Mouse (Mus musculus) CH12.LX (cell line): ENCODE results near the gene Zdhhc19. TPM values are rescaled to one million over a fixed set of nuclear protein-coding genes. Genes with fewer than 3 reads are reported as not detected.

Experiments
- DNase-seq: peaks from one replicate; pipeline ENCODE4 v3.0.0-alpha.2; 2013; ENCODE audit errors: extremely low read depth
- H3K27ac ChIP-seq: 2 replicates; pipeline ENCODE4 v1.5.1; 2012; ENCODE audit warnings: low read depth, mild to moderate bottlenecking, control low read depth, moderate library complexity; ENCODE audit not compliant: insufficient read depth
- H3K27me3 ChIP-seq: replicated peaks from 2 replicates; pipeline ENCODE3; 2012; ENCODE audit warnings: inconsistent platforms
- H3K36me3 ChIP-seq, 2 experiments: replicated peaks in 1 of 2; 2 replicates each; pipeline versions ENCODE3 to v1.6.1; 2012; ENCODE audit warnings: inconsistent platforms in 1 of 2, low read length in 1 of 2, mild to moderate bottlenecking in 1 of 2, mixed read lengths in 1 of 2, moderate library complexity in 1 of 2; ENCODE audit not compliant: control insufficient read depth in 1 of 2, insufficient read depth in 1 of 2
- H3K4me1 ChIP-seq, 2 experiments: 2 replicates each; pipeline ENCODE4 v1.6.1; 2012; ENCODE audit warnings: inconsistent platforms in 1 of 2, moderate library complexity in 1 of 2; ENCODE audit not compliant: insufficient read depth in 2 of 2, control insufficient read depth in 1 of 2
- H3K4me2 ChIP-seq: 2 replicates; pipeline ENCODE4 v1.6.1; 2012; ENCODE audit warnings: low read depth, mild to moderate bottlenecking, control low read depth; ENCODE audit not compliant: poor library complexity, insufficient read depth, severe bottlenecking
- H3K4me3 ChIP-seq, 3 experiments: fragments of 150-350 bp in 1 of 3; sonication (generic) in 1 of 3; replicated peaks in 1 of 3; 2 replicates each; pipeline versions ENCODE3 to v1.5.1; 2011 to 2012; ENCODE audit warnings: low read depth in 2 of 3, low read length in 2 of 3, mild to moderate bottlenecking in 2 of 3, moderate library complexity in 2 of 3, control low read depth in 1 of 3, improper control_type of control experiment in 1 of 3, inconsistent platforms in 1 of 3, mixed read lengths in 1 of 3; ENCODE audit not compliant: poor library complexity in 1 of 3
- H3K79me2 ChIP-seq: replicated peaks from 2 replicates; pipeline ENCODE4 v1.6.1; 2012; ENCODE audit warnings: mild to moderate bottlenecking, moderate library complexity; ENCODE audit not compliant: control insufficient read depth, poor library complexity, insufficient read depth, severe bottlenecking; ENCODE audit errors: extremely low read depth
- H3K9ac ChIP-seq: 2 replicates; pipeline ENCODE4 v1.6.1; 2012; ENCODE audit warnings: low read depth, mild to moderate bottlenecking, control low read depth, moderate library complexity; ENCODE audit not compliant: insufficient read depth
- H3K9me3 ChIP-seq: replicated peaks from 2 replicates; pipeline ENCODE3; 2012; ENCODE audit warnings: low read length, inconsistent platforms, mixed read lengths
- BHLHE40 ChIP-seq: IDR thresholded peaks from 2 replicates; pipeline ENCODE4 v1.6.1; 2011; ENCODE audit warnings: mild to moderate bottlenecking, low read depth, low read length, improper control_type of control experiment
- CHD1 ChIP-seq: IDR thresholded peaks from 2 replicates; pipeline ENCODE4 v1.6.1; 2012; ENCODE audit warnings: low read depth, low read length, improper control_type of control experiment, inconsistent platforms
- JUND ChIP-seq: conservative IDR thresholded peaks from 2 replicates; pipeline ENCODE4 v1.6.1; 2011; ENCODE audit warnings: low read depth, low read length, improper control_type of control experiment
- MAX ChIP-seq: IDR thresholded peaks from 2 replicates; pipeline ENCODE4 v1.6.1; 2011; ENCODE audit warnings: low read length, improper control_type of control experiment
- MAZ ChIP-seq: IDR thresholded peaks from 2 replicates; pipeline ENCODE4 v1.6.1; 2012; ENCODE audit warnings: low read depth, mild to moderate bottlenecking, inconsistent platforms, low read length, improper control_type of control experiment, moderate library complexity
- MEF2A ChIP-seq: IDR thresholded peaks from 2 replicates; pipeline ENCODE4 v1.6.1; 2014; ENCODE audit warnings: low read depth, mild to moderate bottlenecking, inconsistent platforms, low read length, improper control_type of control experiment, borderline replicate concordance
- MXI1 ChIP-seq: IDR thresholded peaks from 2 replicates; pipeline ENCODE4 v1.6.1; 2011; ENCODE audit warnings: mild to moderate bottlenecking, low read depth, low read length, improper control_type of control experiment
- MYC ChIP-seq: IDR thresholded peaks from 2 replicates; pipeline ENCODE4 v1.6.1; 2011; ENCODE audit warnings: low read depth, mild to moderate bottlenecking, improper control_type of control experiment, low read length
- NELFE ChIP-seq: IDR thresholded peaks from 2 replicates; pipeline ENCODE4 v1.6.1; 2011; ENCODE audit warnings: low read depth, low read length, improper control_type of control experiment
- NRF1 ChIP-seq: IDR thresholded peaks from 2 replicates; pipeline ENCODE4 v1.6.1; 2014; ENCODE audit warnings: low read depth, mild to moderate bottlenecking, inconsistent platforms, low read length, improper control_type of control experiment, moderate library complexity
- POLR2A ChIP-seq: IDR thresholded peaks from 2 replicates; pipeline ENCODE4 v1.6.1; 2011; ENCODE audit warnings: low read depth, mild to moderate bottlenecking, improper control_type of control experiment, low read length
- POLR2AphosphoS2 ChIP-seq: IDR thresholded peaks from 2 replicates; pipeline ENCODE4 v1.6.1; 2011; ENCODE audit warnings: low read depth, low read length, improper control_type of control experiment
- RAD21 ChIP-seq: IDR thresholded peaks from 2 replicates; pipeline ENCODE4 v1.6.1; 2011; ENCODE audit warnings: low read depth, mild to moderate bottlenecking, low read length, improper control_type of control experiment, moderate library complexity
- SIN3A ChIP-seq: IDR thresholded peaks from 2 replicates; pipeline ENCODE4 v1.6.1; 2012; ENCODE audit warnings: low read length, improper control_type of control experiment, inconsistent platforms
- TBP ChIP-seq: conservative IDR thresholded peaks from 2 replicates; pipeline ENCODE4 v1.6.1; 2011; ENCODE audit warnings: low read depth, low read length, improper control_type of control experiment
- TCF12 ChIP-seq: IDR thresholded peaks from 2 replicates; pipeline ENCODE4 v1.6.1; 2014; ENCODE audit warnings: low read depth, mild to moderate bottlenecking, inconsistent platforms, low read length, improper control_type of control experiment
- UBTF ChIP-seq: IDR thresholded peaks from 2 replicates; pipeline ENCODE4 v1.6.1; 2012; ENCODE audit warnings: low read depth, mild to moderate bottlenecking, inconsistent platforms, low read length, improper control_type of control experiment, moderate library complexity
- ZNF384 ChIP-seq: IDR thresholded peaks from 2 replicates; pipeline ENCODE4 v1.6.1; 2012; ENCODE audit warnings: low read depth, low read length, improper control_type of control experiment, inconsistent platforms
- dilution Hi-C: fragments of 300-500 bp; cut with MboI; formaldehyde crosslinking; loops from 2 replicates; pipeline ENCODE4 v1.14.3; 2020; ENCODE audit warnings: low sequenced_read_pairs; ENCODE audit not compliant: extremely low pct_unique_long_range_greater_than_20kb, extremely low pct_ligation_motif_present
- in situ Hi-C: fragments of 300-500 bp; cut with MboI; formaldehyde crosslinking; loops from 3 replicates; pipeline ENCODE4 v1.14.3; 2019; ENCODE audit warnings: low sequenced_read_pairs, low pct_ligation_motif_present, low pct_unique_long_range_greater_than_20kb, mixed read lengths
- polyA plus RNA-seq: library from polyadenylated mRNA; unstranded; fragments of >175 nt; gene quantifications from 2 replicates; pipeline ENCODE4 v1.2.1, GENCODE M21; 2012; ENCODE audit warnings: low read depth; ENCODE audit not compliant: insufficient read length
- total RNA-seq, 2 experiments: library from RNA; depleted of rRNA; stranded (reverse); fragments of 300-350 nt in 1 of 2; fragments of >200 nt in 1 of 2; gene quantifications; 2 replicates each; pipeline ENCODE4 v1.2.3; 2012 to 2014

Zdhhc19 gene
- total and polyA plus RNA-seq, 3 experiments = not detected

DNA sequence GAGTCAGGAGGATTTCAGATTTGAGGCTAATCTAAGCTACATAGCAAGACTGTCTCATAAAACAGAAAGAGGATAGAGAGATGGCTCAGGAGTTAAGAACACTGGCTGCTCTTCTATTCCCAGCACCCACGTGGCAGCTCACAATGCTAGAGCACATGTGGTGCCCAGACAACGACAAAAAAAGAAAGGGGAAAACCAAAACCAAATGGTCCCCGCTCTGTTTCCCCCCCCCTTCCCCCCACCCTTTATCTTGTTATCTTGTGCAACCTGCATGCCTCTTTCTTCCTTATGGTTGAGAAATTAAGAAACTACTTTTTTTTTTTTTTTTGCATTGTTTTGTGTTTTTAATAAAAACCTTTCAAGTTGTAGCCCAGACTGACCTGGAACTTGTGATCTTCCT lies 27.6 kb upstream of the Zdhhc19 start:
- no peaks in the 10 kb centered on the region for H3K9me3 ChIP-seq
- no peak overlapping the region for H3K4me2 ChIP-seq
- H3K27me3 ChIP-seq = no peaks in the 10 kb centered on the region
- no peak for TF ChIP-seq NRF1
- TF ChIP-seq MEF2A = 0 out of 2 replicates have a peak, but pooled peaks have one; percentile 35
- 0 out of 2 replicates have a peak, but pooled peaks have one; percentile 24 for TF ChIP-seq TCF12
- TF ChIP-seq MXI1 = peak; percentile 91; the same call in 1 of the 2 replicates
- TF ChIP-seq MAX = peak; percentile 96
- TF ChIP-seq JUND = no peak
- TF ChIP-seq ZNF384 = peak; percentile 28; the same call in 1 of the 2 replicates
- 0 out of 2 replicates have a peak, but pooled peaks have one; percentile 24 for TF ChIP-seq BHLHE40
- no peak for TF ChIP-seq POLR2AphosphoS2
- peak; percentile 99 for TF ChIP-seq MYC
- peak; percentile 83 for TF ChIP-seq MAZ
- in situ Hi-C loops = loop anchor here (10.0 to 25.0 kb wide), 2 partner anchors 206 to 364 kb away; partner anchors contain the start of gene Smco1
- DNase-seq = peak; percentile 56
- no peak overlapping the region for H3K27ac ChIP-seq
- no peaks in the 10 kb centered on the region for H3K79me2 ChIP-seq
- no peak overlapping the region for H3K9ac ChIP-seq
- peaks cover 30 to 61% of the 10 kb centered on the region in 2 experiments for H3K36me3 ChIP-seq
- peaks cover 7 to 53% of the 10 kb centered on the region in 2 experiments; a peak in 3 of 4 replicates for H3K4me1 ChIP-seq
- no peak overlapping the region for H3K4me3 ChIP-seq
- dilution Hi-C loops = no loop called here

DNA sequence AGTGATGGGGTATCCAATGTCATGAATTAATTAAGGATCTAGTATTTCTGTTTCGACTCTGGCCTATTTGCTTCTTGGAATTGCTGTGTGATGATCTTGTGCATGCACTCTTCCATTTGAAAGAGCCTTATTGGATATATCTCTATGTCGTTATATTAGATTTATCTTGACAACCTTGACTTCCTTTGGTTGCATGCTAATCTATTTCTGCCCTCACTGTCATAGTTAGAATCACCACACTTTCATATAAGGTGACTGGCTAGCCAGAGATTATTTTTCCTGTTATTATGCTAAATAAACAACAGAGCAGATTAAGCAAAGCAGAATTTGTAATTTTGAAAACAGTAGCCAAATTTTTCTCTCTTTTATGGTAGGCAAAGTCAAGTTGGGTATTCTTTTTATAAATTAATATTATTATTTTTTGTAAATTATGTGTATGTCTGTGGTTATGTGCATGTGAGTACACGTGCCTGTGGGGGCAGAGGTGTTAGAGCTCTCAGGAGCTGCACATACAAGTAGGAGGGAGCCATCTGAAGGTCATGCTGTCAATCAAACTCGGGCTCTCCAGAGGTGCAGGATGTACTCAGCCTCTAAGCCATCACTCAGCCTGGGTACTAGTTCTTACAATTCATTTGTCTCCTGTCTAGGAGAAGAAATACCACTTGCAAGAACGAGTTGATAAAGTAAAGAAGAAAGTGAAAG lies 26.5 kb upstream of the Zdhhc19 start:
- in situ Hi-C loops = loop anchor here (10.0 to 25.0 kb wide), 2 partner anchors 207 to 365 kb away; partner anchors contain the start of gene Smco1
- H3K27ac ChIP-seq = no peak overlapping the region
- H3K79me2 ChIP-seq = no peaks in the 10 kb centered on the region
- H3K27me3 ChIP-seq = no peaks in the 10 kb centered on the region
- no peak overlapping the region for H3K4me3 ChIP-seq
- dilution Hi-C loops = no loop called here
- TF ChIP-seq POLR2A = no peak
- no peak for TF ChIP-seq UBTF
- no peak for TF ChIP-seq SIN3A
- TF ChIP-seq TCF12 = no peak
- no peak for TF ChIP-seq CHD1
- no peak for TF ChIP-seq NELFE
- TF ChIP-seq TBP = no peak
- TF ChIP-seq MYC = no peak
- no peak for TF ChIP-seq RAD21
- TF ChIP-seq NRF1 = no peak
- DNase-seq = no peak
- peaks cover 25 to 58% of the 10 kb centered on the region in 2 experiments for H3K36me3 ChIP-seq
- H3K4me2 ChIP-seq = no peak overlapping the region
- no peak overlapping the region for H3K9ac ChIP-seq
- peaks cover 7 to 53% of the 10 kb centered on the region in 2 experiments; a peak in 3 of 4 replicates for H3K4me1 ChIP-seq
- no peaks in the 10 kb centered on the region for H3K9me3 ChIP-seq
